Mouse (Mus musculus) MEL (cell line): ENCODE measurements at regions not wholly inside any gene's neighbourhood (a gene's known extent, or its start where the extent isn't known, plus 50 kb on each side); places are given as distances from the start of the nearest gene placed in this dataset.

Experiments
- DNase-seq: peaks from one replicate; pipeline ENCODE4 v3.0.0; 2011; ENCODE audit warnings: low read depth, low spot score
- H3K27ac ChIP-seq: 2 replicates; pipeline ENCODE4 v1.5.1; 2012; ENCODE audit warnings: low read depth, mild to moderate bottlenecking, control low read depth, low read length, moderate library complexity; ENCODE audit not compliant: control insufficient read depth
- H3K27me3 ChIP-seq, 2 experiments: fragments of 150-350 bp in 1 of 2; sonication (generic) in 1 of 2; 2 replicates each; pipeline ENCODE4 v1.6.1; 2012; ENCODE audit warnings: low read length in 2 of 2, mild to moderate bottlenecking in 2 of 2, improper control_type of control experiment in 1 of 2, moderate library complexity in 1 of 2; ENCODE audit not compliant: insufficient read depth in 2 of 2, control insufficient read depth in 1 of 2
- H3K36me3 ChIP-seq, 2 experiments: 2 replicates each; pipeline ENCODE4 v1.6.1; 2012 to 2014; ENCODE audit warnings: low read length in 2 of 2, improper control_type of control experiment in 1 of 2, inconsistent platforms in 1 of 2, mild to moderate bottlenecking in 1 of 2; ENCODE audit not compliant: insufficient read depth in 2 of 2, control insufficient read depth in 1 of 2
- H3K4me1 ChIP-seq, 2 experiments: fragments of 150-350 bp in 1 of 2; sonication (generic) in 1 of 2; 2 replicates each; pipeline ENCODE4 v1.6.1; 2012; ENCODE audit warnings: low read length in 2 of 2, improper control_type of control experiment in 1 of 2, mild to moderate bottlenecking in 1 of 2; ENCODE audit not compliant: insufficient read depth in 2 of 2, control insufficient read depth in 1 of 2
- H3K4me3 ChIP-seq, 2 experiments: fragments of 150-350 bp in 1 of 2; sonication (generic) in 1 of 2; 2 replicates each; pipeline ENCODE4 v1.5.1; 2012; ENCODE audit warnings: low read depth in 2 of 2, low read length in 2 of 2, mild to moderate bottlenecking in 2 of 2, moderate library complexity in 2 of 2, control low read depth in 1 of 2, improper control_type of control experiment in 1 of 2; ENCODE audit not compliant: control insufficient read depth in 1 of 2, insufficient read depth in 1 of 2
- H3K79me2 ChIP-seq: 2 replicates; pipeline ENCODE4 v1.6.1; 2012; ENCODE audit warnings: mild to moderate bottlenecking, low read length, moderate library complexity; ENCODE audit not compliant: control insufficient read depth, poor library complexity, insufficient read depth
- H3K9ac ChIP-seq: 2 replicates; pipeline ENCODE4 v1.6.1; 2012; ENCODE audit warnings: low read depth, mild to moderate bottlenecking, control low read depth, low read length, moderate library complexity; ENCODE audit not compliant: control insufficient read depth, poor library complexity, severe bottlenecking
- H3K9me3 ChIP-seq: fragments of 150-350 bp; sonication (generic); replicated peaks from 2 replicates; pipeline ENCODE4 v1.6.1; 2012; ENCODE audit warnings: mild to moderate bottlenecking, low read length, improper control_type of control experiment, moderate library complexity; ENCODE audit not compliant: insufficient read depth
- CTCF ChIP-seq, 3 experiments: IDR thresholded peaks in 2 of 3; conservative IDR thresholded peaks in 1 of 3; 2 replicates each; pipeline ENCODE4 v1.5.1; 2011 to 2012; ENCODE audit warnings: low read length in 3 of 3, low read depth in 2 of 3, mild to moderate bottlenecking in 2 of 3, improper control_type of control experiment in 1 of 3, inconsistent platforms in 1 of 3, mixed read lengths in 1 of 3, moderate library complexity in 1 of 3; ENCODE audit not compliant: control insufficient read depth in 1 of 3, insufficient read depth in 1 of 3, poor library complexity in 1 of 3, severe bottlenecking in 1 of 3
- EP300 ChIP-seq, 2 experiments: IDR thresholded peaks; 2 replicates each; pipeline ENCODE4 v1.6.1; 2011; ENCODE audit warnings: improper control_type of control experiment in 2 of 2, low read length in 2 of 2, low read depth in 1 of 2, mild to moderate bottlenecking in 1 of 2
- GATA1 ChIP-seq: IDR thresholded peaks from 2 replicates; pipeline ENCODE4 v1.6.1; 2011; ENCODE audit warnings: low read depth, low read length, improper control_type of control experiment
- HCFC1 ChIP-seq: IDR thresholded peaks from 2 replicates; pipeline ENCODE4 v1.6.1; 2012; ENCODE audit warnings: low read depth, mild to moderate bottlenecking, inconsistent platforms, low read length, improper control_type of control experiment, moderate library complexity
- MAX ChIP-seq: IDR thresholded peaks from 2 replicates; pipeline ENCODE4 v1.6.1; 2011; ENCODE audit warnings: low read length, improper control_type of control experiment
- MYB ChIP-seq: IDR thresholded peaks from 2 replicates; pipeline ENCODE4 v1.6.1; 2011; ENCODE audit warnings: mild to moderate bottlenecking, low read depth, low read length, improper control_type of control experiment
- NELFE ChIP-seq: IDR thresholded peaks from 2 replicates; pipeline ENCODE4 v1.6.1; 2011; ENCODE audit warnings: low read depth, low read length, improper control_type of control experiment
- NRF1 ChIP-seq: IDR thresholded peaks from 2 replicates; pipeline ENCODE4 v1.6.1; 2014; ENCODE audit warnings: low read depth, mild to moderate bottlenecking, inconsistent platforms, low read length, improper control_type of control experiment, moderate library complexity; ENCODE audit not compliant: poor library complexity, insufficient read depth, severe bottlenecking
- POLR2AphosphoS2 ChIP-seq: IDR thresholded peaks from 2 replicates; pipeline ENCODE4 v1.6.1; 2011; ENCODE audit warnings: low read length, improper control_type of control experiment
- RAD21 ChIP-seq: IDR thresholded peaks from 2 replicates; pipeline ENCODE4 v1.6.1; 2011; ENCODE audit warnings: mild to moderate bottlenecking, low read depth, low read length, improper control_type of control experiment
- RCOR1 ChIP-seq: IDR thresholded peaks from 2 replicates; pipeline ENCODE4 v1.6.1; 2012; ENCODE audit warnings: low read depth, mild to moderate bottlenecking, inconsistent platforms, low read length, improper control_type of control experiment
- TBP ChIP-seq: IDR thresholded peaks from 2 replicates; pipeline ENCODE4 v1.8.0; 2011; ENCODE audit warnings: low read depth, low read length, improper control_type of control experiment
- TCF12 ChIP-seq: IDR thresholded peaks from 2 replicates; pipeline ENCODE4 v1.6.1; 2014; ENCODE audit warnings: low read depth, mild to moderate bottlenecking, inconsistent platforms, low read length, improper control_type of control experiment, moderate library complexity
- USF2 ChIP-seq, 2 experiments: IDR thresholded peaks; 2 replicates each; pipeline ENCODE4 v1.6.1; 2011 to 2012; ENCODE audit warnings: improper control_type of control experiment in 2 of 2, low read length in 2 of 2, borderline replicate concordance in 1 of 2, inconsistent platforms in 1 of 2, low read depth in 1 of 2, mild to moderate bottlenecking in 1 of 2; ENCODE audit not compliant: insufficient read depth in 1 of 2
- ZKSCAN1 ChIP-seq: IDR thresholded peaks from 2 replicates; pipeline ENCODE4 v1.6.1; 2012; ENCODE audit warnings: low read depth, mild to moderate bottlenecking, inconsistent platforms, low read length, improper control_type of control experiment, moderate library complexity
- ZMIZ1 ChIP-seq: IDR thresholded peaks from 2 replicates; pipeline ENCODE4 v1.6.1; 2012; ENCODE audit warnings: low read depth, mild to moderate bottlenecking, inconsistent platforms, low read length, improper control_type of control experiment, moderate library complexity
- ZNF384 ChIP-seq: IDR thresholded peaks from 2 replicates; pipeline ENCODE4 v1.6.1; 2012; ENCODE audit warnings: low read depth, mild to moderate bottlenecking, inconsistent platforms, low read length, improper control_type of control experiment

GRCm38 (mm10) chr7:115217255-115217654 lies 473.8 kb downstream of the Insc start:
- no peak for DNase-seq

DNA sequence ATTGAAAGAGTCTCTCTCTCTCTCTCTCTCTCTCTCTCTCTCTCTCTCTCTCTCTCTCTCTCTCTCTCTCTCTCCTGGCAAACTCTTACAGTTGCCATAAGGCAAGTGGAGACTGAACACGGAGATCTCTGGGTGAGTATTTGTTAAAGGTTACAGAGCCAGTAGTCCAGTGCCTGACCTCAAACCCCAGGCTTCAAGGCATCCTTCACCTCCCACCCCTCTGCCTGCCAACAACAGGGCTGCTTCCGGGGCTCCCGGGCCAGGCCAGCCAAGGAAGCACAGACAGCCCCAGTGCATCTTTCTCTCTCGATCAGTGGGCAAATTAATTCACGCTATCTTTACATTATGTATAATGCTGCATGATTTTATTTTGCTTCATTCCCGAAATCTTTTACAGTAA lies 474.2 kb downstream of the Insc start:
- no peaks in the 10 kb centered on the region for H3K9me3 ChIP-seq
- no peak overlapping the region for H3K27ac ChIP-seq
- H3K9ac ChIP-seq, result no peak overlapping the region
- TF ChIP-seq NELFE (no peak), TCF12 (no peak)
- TF ChIP-seq, all 39 proteins: peak for 0
- Histone ChIP-seq H3K36me3 (no peaks in the 10 kb centered on the region), H3K27me3 (no peaks in the 10 kb centered on the region), H3K79me2 (no peaks in the 10 kb centered on the region), H3K4me3 (no peak overlapping the region), H3K4me1 (no peaks in the 10 kb centered on the region)
- no peak for DNase-seq

More at GRCm38 (mm10) chr7:115217255-115217654, 473.8 kb downstream of the Insc start:
- Histone ChIP-seq H3K9me3 (no peaks in the 10 kb centered on the region), H3K36me3 (no peaks in the 10 kb centered on the region), H3K79me2 (no peaks in the 10 kb centered on the region), H3K27ac (no peak overlapping the region), H3K27me3 (no peaks in the 10 kb centered on the region), H3K9ac (no peak overlapping the region), H3K4me1 (no peaks in the 10 kb centered on the region), H3K4me3 (no peak overlapping the region)
- TF ChIP-seq ZMIZ1 (no peak), RCOR1 (no peak), POLR2AphosphoS2 (no peak), GATA1 (no peak), ZNF384 (no peak), MAX (no peak), HCFC1 (no peak), MYB (no peak)

- peak; percentile 23 for DNase-seq
- TF ChIP-seq RAD21, result no peak
- no peak for TF ChIP-seq CTCF (IDR thresholded peaks at IDR 0.05 in 2 of 3, conservative IDR thresholded peaks at IDR 0.05 in 1 of 3; ENCODE audit: control insufficient read depth in 1 of 3, insufficient read depth in 1 of 3, low read depth in 2 of 3, low read length in 3 of 3, poor library complexity in 1 of 3, severe bottlenecking in 1 of 3)
- TF ChIP-seq USF2 (IDR thresholded peaks at IDR 0.05; ENCODE audit: borderline replicate concordance in 1 of 2, insufficient read depth in 1 of 2, low read depth in 1 of 2, low read length in 2 of 2), result no peak
- no peak for TF ChIP-seq EP300 (IDR thresholded peaks at IDR 0.05; ENCODE audit: low read depth in 1 of 2, low read length in 2 of 2)
- no peak for TF ChIP-seq TBP
- TF ChIP-seq MAX, result no peak
- TF ChIP-seq ZMIZ1, result no peak
- TF ChIP-seq NRF1, result no peak
- no peak for TF ChIP-seq ZKSCAN1
- no peak overlapping the region for H3K4me3 ChIP-seq
Observed at GRCm38 (mm10) chr7:115218596-115219180, 475.2 kb downstream of the Insc start.

More at GRCm38 (mm10) chr7:115218596-115219180, 475.2 kb downstream of the Insc start:
- Histone ChIP-seq H3K9ac (no peak overlapping the region), H3K79me2 (no peaks in the 10 kb centered on the region), H3K9me3 (no peaks in the 10 kb centered on the region), H3K4me1 (no peaks in the 10 kb centered on the region), H3K27ac (no peak overlapping the region), H3K27me3 (no peaks in the 10 kb centered on the region), H3K36me3 (no peaks in the 10 kb centered on the region)
